Mouse (Mus musculus): ENCODE measurements at regions not wholly inside any gene's neighbourhood (a gene's known extent, or its start where the extent isn't known, plus 50 kb on each side); places are given as distances from the start of the nearest gene placed in this dataset.

- no peak for TF ChIP-seq CTCF (IDR thresholded peaks at IDR 0.05; ENCODE audit: control insufficient read depth, insufficient read depth, low read length)
- TF ChIP-seq POLR2A (IDR thresholded peaks at IDR 0.05; ENCODE audit: borderline replicate concordance, control insufficient read depth, low read depth, low read length) = no peak
These were observed 206.1 kb downstream of the Tle3 start for GRCm38 (mm10) chr9:61578255-61578654.
